Mouse (Mus musculus): ENCODE measurements around the gene Pnkp.

Pnkp gene

DNA sequence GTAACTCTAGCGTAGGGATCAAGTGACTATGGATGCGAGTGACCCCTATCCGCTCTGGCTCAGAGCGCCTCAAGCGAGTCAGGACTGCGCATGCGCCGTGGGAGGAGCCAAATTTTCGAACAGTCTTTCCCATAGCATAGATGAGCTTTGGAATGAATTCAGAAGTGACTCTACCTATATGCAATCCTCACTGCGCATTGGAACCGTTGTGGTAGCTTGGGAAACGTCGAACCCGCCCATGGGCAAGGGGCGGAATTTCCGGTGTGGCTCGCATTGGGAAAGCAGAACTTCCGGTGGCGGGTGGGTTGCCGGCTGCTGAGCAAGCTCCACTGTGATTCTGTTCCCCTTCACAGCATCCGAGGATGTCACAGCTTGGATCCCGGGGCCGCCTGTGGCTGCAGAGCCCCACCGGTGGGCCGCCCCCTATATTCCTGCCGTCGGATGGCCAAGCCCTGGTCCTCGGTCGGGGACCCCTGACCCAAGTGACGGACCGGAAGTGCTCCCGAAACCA is at the start of gene Pnkp:
Pnkp (plus strand) TSS at position 98 of the 511 bp plus-strand sequence.
- peak; percentile 79 for DNase-seq (ENCODE audit: low spot score)

DNA sequence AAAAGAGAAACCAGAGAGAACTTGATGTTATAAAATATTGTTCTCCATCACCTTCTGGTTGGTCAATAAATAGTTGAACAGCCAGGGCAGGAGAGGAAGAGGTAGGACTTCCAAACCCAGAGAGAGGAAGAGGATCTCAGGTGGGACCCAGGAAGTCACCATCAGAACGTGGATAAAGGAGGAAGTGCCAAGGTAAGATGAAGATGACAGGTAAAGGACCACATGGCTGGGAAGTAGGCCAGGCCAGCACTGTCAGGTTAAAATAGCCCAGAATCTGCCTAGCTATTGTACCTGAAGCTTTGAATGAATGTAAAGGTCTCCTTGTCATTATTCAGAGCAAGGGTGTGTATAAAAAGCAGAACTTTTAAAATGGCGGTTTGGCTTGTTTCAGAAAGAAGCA is 48.0 kb upstream of the Pnkp start:
- no peak for DNase-seq (ENCODE audit: low spot score)

DNA sequence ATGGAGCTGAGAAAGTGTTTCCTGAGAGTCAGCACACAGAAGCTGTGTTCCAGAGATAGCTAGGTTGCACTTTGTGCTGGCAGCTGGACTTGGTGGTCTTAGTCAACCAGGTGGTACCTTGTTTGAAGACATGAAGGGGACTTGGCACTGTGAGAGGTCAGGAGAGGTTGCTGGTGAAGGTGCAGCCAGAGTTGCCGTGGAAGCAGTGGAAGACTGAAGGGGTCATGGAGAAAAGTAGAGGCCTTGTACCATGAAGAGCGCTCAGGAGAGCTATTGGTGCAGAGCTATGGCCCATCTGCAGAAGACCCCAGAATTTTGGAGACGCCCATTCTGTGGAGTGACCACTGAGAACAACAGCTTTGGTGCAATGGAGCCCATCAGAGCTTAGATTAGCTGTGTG is 47.5 kb upstream of the Pnkp start:
- no peak for DNase-seq (ENCODE audit: low spot score)

DNA sequence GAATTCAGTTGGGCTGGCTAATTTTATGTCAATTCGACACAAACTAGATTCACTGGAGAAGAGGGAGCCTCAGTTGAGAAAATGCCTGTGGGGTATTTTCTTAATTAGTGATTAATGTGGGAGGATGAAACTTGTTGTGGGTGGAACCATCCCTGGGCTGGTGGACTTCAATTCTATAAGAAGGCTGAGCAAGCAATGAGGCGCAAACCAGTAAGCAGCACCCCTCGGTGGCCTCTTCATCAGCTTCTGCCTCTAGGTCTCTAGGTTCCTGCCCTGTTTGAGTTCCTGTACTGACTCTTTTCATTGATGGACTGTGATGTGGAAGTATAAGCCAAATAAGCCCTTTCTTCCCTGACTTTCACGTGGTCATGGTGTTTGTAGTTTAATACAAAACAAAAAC is 46.6 kb upstream of the Pnkp start:
- DNase-seq (ENCODE audit: low spot score): no peak

DNA sequence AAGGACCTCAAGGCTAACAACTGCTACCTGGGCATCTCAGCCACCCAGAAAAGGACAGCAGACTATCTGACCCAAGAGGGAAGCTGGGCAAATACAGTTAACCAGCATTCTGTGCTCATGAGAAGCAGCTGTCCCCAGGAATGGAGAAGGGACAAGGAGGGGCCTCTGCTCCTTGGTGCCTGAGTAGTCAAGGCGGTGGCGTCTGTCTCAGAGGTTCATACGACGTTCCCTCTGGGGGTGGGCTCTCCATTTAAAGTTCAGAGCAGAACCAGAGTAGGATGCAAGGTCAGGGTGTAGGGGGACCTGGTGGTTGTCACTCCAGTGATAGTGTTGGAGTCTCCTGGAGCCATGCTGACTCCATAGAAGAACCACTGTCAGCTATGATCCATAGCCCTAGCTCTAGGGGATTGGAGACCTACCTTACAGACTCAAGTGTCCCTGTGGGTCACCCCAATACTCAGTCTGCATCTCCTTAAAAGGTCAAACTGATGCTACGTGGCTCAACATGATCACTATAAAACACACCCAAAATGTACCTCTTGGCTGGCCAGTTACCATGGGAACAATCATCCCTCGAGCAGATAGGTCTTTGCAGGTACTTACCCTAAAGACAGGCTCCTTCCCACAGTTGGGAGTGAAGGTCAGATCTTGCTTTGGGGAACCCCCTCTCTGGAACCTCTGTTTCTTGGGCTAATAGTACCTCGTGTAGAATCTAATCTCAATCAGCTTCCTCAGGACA is 46.0 kb upstream of the Pnkp start:
- DNase-seq (ENCODE audit: low spot score): no peak

DNA sequence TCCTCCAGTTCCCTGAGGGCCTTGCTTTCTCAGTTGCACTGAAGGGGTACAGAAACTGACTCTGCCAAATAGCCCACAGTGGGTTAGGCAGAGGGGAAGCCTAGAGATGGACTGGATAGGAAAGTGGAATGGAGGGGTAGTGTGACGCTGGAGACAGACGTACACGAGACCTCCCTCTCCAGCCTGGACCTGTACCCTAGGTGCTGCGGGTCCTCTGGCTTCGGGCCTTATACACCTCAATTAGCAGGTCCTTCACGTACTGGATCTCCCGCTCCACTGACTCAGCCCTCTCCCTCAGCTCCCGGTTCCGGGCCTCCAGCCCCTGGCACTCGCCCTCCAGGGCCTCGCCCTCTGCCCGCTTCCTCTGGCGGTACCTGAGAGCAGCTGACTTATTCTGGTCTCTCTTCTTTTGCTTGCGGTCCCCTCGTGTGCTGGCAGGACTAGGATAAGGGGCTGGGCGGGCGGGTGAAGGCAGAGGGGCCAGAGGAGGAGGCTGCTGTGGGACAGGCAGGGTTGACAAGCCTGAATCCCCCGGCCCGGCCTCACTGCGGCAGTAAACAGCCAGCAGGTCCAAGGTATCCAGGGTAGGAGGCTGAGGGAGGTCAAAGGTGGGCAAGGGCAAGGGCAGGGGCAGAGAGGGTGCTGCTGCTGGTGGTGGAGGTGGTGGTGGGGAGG is 44.2 kb upstream of the Pnkp start:
- no peak for DNase-seq (ENCODE audit: low spot score)

DNA sequence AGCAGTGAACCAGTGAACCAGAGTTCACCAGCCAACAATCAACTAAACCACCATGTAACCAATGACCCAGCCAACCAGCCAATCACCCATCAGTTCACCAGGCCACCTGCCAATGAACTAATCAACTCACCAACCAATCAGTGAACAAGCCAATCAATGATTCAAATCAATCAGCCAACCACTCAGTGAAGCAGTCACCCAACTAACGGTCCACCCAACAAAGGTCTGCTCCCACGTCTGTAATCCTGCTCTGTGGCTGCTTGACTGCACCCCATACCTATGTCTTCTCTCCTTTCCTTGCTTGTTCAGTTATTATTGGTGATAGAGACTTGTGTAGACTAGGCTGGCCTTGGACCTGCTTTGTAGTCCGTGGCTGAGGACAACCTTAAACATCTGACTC is 43.0 kb upstream of the Pnkp start:
- no peak for DNase-seq (ENCODE audit: low spot score)

DNA sequence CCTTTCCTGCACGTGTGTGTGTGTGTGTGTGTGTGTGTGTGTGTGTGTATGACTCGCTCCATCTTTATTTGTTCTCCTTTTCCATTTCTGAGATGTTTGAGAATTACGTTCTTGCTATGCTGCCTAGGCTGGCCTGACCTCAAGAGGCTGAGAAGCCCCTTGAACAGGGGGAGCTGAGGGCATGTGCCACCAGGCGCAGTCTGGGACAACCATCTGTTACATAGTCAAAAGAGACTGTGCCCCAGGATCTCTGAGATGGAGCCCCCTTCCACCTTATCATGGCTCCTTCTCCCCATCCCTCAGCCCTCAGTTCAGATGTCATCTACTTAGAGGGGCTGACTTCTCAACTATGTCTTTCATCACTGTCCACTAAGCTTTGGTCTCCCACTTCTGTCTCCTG is 42.5 kb upstream of the Pnkp start:
- DNase-seq (ENCODE audit: low spot score): no peak

DNA sequence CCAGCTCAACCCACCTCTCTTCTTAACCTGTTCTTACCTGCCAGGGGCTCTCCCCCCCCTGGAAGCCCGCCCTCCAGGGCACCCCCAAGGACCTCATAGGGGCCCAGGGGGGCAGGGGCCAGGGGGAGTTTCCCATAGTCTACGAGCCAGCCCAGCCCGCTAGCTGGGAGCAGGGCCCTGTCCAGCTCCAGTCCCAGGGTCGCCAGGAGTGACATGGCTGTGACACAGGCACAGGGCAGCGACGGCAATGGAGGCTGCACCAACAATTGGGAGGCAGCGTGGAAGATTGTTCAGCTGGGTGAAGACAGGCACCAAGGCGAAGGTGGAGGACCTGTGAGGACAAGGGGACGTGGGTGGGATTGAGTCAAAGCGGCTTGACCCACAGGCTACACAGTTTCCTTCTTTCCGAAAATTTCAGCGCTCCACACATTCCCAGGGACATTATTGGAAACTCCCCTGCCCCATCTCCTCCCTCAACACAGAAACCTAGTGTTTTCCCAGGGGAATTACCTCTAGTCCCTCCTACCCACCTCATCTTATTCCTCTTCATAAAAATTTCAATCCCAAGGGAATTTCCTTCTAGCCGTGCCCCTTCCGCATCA is 41.9 kb upstream of the Pnkp start:
- DNase-seq (ENCODE audit: low spot score): no peak

DNA sequence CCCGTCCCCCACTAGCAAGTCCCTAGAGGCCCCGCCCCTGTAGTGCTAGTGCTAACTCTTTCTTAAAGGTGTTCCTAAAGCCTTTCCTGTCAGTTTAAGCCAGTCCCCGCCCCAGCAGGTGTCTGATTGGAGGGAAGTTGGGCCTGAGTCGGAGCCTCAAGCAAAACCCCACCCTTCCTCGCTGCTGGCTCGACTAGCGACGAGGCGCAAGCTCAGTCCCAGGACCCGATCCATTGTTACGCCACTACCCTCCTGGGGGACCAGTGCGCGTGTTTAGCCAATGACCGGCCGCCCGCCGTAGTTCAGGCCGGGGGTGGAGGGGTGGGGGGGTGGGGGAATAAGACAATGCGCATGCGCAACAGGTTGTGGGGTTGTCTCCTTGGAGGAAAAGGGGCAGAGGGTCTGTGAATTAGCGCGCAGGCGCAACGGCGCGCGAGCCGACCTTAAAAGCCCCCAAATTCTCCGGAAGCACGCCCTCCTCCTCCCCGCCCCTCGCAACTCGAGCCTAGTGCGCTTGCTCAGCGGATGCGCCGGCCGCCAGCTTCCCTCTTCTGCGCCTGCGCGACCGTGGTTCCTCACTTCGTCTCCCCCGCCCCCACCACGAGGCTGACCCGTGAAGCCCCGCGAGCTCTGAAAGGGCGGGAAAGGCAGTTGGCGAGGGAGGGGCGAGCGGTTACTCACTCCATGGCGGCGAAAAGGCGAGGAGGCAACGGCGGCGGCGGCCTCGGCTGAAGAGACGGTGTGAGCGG is 41.0 kb upstream of the Pnkp start, which contains the start of the genes Nup62 and Il4i1:
Nup62 (plus strand) TSS at position 368 of the 749 bp plus-strand sequence.
Il4i1 (plus strand) TSS at position 667 of the 749 bp plus-strand sequence.
- DNase-seq (ENCODE audit: low spot score): peak; percentile 94

DNA sequence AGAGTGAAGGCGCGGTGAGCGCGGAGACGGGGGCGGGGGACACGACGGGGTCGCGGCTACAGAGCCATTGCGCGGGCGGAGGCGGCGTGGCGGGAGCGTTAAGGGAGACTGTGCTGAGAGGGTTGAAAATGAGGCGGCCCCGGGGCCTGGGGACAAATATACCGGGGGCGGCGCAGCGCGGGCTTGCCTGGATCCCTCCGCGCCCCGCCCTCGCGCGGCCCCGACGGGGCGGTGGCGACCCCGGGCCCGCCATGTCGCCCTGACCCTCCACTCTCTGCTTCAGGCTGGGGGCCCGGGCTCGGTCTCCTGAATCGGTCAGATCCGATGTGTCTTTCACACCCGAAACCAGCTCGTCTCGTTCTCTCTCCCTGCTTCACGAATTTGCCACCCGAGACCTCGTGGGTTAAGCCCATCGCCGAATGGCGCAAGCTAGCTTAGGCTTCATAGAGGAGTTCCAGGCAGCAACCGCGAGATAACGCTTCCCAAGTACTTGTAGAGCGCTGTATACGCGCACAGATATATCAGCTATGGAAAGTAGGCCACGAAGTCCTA is 40.4 kb upstream of the Pnkp start, which contains the start of gene Atf5:
Atf5 (minus strand) TSS at position 189 of the 552 bp plus-strand sequence.
- DNase-seq (ENCODE audit: low spot score): no peak

DNA sequence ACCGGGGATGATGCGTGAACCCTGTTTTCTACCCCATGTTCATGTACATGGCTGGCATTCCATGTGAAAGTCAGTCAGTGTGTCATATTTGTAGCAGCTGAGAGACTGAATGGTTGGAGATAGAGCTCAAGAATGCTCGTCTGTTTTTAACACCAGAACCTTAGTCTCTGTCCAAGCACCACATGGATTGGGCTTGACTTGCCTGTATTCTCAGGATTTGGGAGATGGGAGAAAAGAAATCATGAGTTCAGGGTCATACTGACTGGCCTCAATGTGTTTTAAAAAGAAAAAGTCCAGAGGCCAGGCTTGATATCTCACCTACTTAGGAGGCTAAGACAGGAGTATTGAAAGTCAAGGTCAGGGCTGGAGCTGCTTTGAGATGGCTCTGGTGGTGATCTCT is 39.5 kb upstream of the Pnkp start:
- DNase-seq (ENCODE audit: low spot score): no peak

DNA sequence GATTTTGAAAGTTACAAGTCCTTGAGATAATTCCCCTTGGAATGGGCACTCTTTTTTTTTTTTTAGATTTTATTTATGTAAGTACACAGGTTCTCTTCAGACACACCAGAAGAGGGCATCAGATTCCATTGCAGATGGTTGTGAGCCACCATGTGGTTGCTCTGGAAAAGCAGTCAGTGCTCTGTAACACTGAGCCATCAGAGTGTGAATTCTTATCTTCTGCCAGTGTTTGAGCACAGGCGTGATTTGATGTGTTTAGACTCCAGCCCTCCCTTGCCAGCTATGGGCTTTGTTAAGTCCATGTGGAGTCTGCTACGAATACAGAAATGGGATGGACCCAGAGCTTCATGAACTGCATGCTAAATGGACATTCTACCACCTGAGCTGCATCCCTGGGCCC is 38.8 kb upstream of the Pnkp start:
- DNase-seq (ENCODE audit: low spot score): no peak

DNA sequence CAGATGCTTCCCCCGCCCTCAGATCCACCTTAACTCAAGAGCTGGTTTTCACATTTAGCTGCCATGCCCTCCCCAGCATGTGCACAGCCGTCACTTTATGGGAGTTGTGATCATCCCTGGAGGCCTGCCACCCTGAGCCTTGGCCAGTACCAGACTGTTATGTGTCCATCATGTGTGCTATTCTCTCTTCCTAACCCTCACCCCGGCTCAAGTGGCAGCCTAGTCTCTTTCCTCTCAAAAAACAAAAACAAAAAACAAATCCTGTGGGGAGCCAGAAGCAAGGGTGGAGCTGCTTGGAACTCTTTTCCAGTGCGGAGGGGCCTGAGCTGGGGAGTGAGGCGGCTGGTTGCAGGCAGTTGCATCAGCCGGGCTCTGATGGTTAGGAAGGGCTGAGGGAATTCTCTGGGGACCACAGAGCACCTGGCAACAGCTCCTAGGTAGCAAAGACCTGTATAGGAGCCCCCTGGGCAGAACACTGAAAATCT is 38.1 kb upstream of the Pnkp start:
- DNase-seq (ENCODE audit: low spot score): no peak

DNA sequence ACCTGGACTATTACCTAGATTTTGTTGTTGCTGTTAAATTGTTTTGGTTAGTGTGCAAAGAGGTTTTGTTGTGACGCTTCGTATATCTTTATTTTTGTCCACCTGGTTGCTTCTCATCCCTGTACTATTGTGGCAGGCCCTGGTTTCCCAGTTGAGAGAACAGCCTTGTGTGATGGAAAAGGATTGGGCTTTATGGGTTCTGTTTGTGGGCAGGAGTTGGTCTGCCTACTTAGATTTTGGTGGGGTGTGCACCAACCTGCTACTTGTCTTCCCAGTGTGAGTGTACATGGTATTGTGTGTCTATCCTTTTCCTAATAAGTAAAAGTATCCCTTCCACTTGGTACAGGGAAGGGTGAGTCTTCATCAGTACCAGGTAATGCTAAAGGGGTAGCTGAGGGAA is 37.5 kb upstream of the Pnkp start:
- DNase-seq (ENCODE audit: low spot score): no peak

DNA sequence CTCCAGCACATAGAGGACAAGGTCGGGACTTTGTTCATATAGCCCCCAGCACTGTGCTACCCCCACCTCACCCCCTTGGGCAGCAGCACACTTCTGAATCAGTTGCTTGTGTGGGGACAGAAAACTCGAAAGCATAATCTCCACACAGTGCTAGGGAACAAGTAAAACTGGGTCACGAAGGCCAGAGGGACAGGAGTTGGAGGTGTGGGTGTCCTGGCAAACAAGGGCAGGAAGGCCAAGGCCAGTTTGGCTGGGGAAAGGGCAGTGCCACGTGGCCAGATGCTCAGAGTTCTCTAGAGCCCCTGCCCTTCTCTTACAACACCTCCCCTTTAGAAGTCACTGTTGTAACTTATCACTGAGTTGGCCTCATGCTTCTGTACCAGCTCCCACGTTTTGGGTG is 37.1 kb upstream of the Pnkp start:
- DNase-seq (ENCODE audit: low spot score): no peak

DNA sequence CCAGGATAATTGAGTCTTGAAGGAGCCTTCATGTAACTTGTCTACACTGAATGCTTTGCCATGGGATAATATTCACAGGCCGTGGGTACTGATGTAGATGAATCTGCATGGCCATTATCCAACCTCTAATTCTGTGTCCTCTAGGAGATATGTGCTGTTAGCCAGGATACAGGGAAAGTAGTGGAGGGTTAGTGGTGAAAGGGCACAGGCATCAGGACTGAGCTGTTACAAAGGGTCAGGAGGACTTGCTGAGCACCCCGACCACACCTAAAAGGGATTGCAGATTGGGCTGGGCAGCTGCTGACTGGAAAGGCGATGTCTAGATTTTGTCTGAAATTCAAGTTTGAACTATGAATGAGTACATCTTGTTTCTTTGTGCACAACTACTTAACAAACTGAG is 36.4 kb upstream of the Pnkp start:
- DNase-seq (ENCODE audit: low spot score): no peak

DNA sequence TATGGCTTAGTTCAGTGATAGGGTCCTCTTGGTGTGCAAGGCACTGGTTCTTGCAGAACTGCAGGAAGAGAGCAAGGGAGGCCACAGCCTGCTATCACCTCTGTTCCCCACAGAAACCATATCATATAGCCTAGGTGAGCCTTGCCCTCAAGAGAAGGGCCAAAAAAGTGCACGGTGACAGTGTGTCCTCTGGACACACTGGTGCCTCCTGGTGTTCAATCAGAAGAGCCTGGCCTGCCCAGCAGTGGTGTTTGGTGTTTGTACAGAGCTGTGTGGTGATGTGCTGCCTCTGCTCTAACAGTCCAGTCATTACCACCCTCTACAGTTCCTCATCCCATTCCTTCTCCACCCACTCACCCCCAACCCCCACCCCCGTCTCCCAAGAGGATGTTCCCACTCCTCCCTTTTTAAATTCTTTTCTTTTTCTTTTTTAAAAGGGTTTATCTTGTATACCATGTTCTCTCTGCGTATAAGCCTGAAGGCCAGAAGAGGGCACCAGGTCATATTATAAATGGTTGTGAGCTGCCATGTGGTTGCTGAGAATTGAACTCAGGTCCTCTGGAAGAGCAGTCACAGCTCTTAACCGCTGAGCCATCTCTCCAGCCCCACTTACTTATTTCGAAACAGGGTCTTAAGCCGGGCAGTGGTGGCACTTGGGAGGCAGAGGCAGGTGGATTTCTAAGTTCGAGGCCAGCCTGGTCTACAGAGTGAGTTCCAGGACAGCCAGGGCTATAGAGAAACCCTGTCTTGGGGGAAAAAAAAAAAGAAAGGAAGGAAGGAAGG is 35.1 kb upstream of the Pnkp start:
- DNase-seq (ENCODE audit: low spot score): no peak

DNA sequence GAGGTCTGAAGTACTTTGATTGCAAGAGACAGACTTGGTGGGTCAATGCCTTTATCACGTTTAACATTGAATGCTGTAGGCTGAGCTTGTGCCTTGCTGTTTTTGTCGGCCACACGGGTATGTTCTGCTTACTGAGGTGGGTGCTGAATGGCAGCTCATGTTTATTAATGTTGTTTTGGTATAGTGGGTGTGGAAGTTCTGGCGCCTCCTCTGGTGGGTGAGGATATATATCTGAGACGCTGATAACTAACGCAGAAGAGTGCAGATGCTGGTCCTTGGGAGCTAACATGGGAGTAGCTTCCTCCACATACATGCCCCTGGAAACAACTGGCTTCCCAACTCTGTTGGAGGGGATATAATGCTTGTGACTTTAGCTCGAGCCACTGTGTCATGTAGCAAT is 33.5 kb upstream of the Pnkp start:
- DNase-seq (ENCODE audit: low spot score): no peak

DNA sequence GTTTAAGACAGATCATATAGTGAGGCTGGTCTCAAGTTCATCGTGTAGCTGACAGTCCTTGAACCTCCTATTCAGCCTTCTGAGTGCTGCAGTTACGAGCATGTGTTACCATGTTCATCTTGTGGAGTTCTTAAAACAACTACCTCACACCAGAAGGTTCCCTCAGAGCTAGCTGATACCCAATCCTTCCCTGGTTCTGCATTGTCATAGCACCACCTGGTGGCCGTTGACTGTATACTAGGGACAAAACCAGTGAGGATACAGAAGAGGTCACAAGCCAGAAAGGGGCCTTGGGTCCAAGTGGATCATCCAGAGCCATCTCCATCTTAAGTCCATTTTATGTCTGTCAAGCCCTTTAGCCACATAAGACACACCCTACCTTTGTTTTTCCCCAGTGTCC is 32.1 kb upstream of the Pnkp start:
- peak; percentile 65 for DNase-seq (ENCODE audit: low spot score)

DNA sequence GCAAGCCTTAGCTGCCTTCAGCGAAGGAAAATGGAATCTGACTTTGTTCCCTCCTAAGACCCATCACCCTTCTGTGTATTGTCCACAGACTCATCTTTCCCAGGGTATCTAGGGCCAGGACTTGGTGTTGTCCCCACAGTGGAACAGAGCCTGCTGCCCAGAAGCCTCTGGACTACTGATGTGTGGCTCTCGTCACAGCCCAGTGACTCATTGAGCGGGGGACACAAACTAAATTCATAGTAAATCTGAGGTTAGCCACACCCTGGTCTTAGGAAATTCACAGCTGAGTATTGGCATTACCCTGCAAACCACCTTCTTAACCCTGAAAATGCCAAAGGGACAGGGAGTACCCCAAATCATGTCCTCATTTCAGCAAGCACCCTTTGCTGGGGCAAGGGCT is 30.2 kb upstream of the Pnkp start:
- DNase-seq (ENCODE audit: low spot score): no peak

Measured in spleen, adult 12 weeks (tissue).